Mouse (Mus musculus): Measurements from ENCODE around the gene Ctsf.
"Not testable (repeated sequence)": the region's sequence is repeated elsewhere in the genome, so short reads cannot be mapped to it uniquely, and the experiment has no call there.

Ctsf gene

DNA sequence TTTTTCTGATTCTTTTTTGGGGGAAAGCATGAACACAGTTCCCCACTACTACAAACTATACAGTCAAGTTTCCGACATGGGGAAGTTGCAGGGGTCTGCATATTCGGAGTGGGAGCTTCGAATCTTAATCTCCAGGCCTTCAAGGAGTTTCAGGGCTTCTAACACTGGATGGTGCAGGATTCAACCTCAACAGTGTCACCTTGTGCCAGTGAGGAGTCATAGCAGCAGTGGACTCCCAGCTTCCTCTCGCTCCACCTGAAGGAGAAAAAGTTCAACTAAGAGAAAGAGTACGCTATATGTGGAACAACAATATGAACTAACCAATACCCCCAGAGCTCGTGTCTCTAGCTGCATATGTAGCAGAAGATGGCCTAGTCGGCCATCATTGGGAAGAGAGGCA lies 7.4 kb upstream of the Ctsf start:
- in situ Hi-C loops (cut with MboI; ENCODE audit: unreplicated experiment in 2 of 2), result loop anchor here in 1 of 2 experiments (10.0 kb wide), 1 partner anchor 213 kb away; no protein-coding TSS in a partner anchor

DNA sequence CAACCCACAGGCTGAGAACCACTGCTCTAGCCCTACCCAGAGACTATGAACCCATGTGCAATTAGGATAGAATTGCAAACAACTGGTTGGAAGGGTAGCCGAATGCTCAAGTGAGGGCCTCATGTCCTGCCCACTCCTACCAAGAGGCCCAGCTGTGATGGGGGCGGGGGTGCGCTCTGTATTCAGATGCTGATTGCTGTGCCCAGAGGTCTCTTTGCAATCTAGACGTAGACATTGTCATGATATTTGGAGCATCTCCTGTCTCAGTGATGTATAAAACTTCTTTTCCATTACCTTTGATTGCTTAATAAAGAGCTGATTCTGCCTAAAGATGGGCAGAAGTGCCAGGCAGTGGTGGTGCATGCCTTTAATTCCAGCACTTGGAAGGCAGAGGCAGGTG lies 5.1 kb upstream of the Ctsf start:
- in situ Hi-C loops (cut with MboI; ENCODE audit: unreplicated experiment in 2 of 2), result loop anchor here in 1 of 2 experiments (10.0 kb wide), 1 partner anchor 215 kb away; no protein-coding TSS in a partner anchor

DNA sequence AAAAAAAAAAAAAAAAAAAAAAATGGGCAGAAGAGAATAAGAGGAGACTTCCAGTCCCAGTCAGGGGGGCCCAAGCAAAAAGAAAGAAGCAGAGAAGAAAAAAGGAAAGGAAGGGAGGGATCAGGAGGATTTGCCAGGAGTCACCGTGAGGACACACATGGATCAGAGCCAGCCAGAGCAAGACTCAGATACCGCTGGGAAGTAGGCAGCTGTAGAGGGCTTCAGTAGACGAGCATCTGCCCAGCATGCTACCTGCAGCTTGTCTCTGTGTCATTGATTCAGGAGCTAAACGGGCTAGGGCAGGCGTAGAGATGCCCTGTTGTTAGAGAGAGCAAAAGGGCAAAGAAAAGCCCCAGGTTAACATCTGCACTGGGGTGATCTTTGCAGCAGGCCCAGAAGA lies 4.6 kb upstream of the Ctsf start:
- in situ Hi-C loops (cut with MboI; ENCODE audit: unreplicated experiment in 2 of 2), result no loop called here

DNA sequence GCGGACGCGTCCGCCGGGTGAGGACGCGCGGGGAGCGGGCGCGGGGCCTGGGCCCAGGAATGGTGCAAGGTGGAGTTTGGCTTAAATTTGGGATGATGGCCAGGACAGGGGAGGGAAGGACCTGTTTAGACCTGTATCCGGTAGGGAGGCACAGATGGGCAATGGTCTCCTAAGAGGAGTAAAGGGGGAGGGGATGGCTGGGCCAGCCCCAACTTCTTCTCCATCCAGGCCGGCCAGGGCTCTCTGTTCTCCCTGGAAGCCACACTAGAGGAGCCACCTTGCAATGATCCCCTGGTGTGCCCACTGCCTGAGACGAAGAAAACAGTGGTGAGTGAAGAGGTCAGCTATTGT lies 515 bp downstream of the Ctsf start:
- in situ Hi-C loops (cut with MboI; ENCODE audit: unreplicated experiment in 2 of 2), result no loop called here

GRCm38 (mm10) chr19:4855951-4856350 lies 1.0 kb downstream of the Ctsf start:
- in situ Hi-C loops (cut with MboI; ENCODE audit: unreplicated experiment in 2 of 2), result no loop called here

DNA sequence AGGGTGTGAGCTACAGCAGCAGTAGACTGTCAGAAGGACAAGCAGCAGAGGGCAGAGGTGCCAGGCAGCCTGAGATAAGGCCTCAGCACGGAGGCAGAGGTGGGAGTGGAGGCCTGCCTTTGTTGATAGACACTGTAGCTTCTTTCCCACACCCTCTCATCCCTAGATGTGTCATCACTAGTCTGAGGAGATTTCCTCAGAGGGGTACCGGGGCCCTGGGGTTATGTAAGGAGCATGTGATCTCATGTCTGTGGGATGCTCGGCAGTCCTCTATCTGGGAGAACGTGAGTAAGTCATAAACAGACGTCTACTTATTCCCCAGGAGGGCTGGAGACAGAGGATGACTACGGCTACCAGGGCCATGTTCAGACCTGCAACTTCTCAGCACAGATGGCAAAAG lies 4.2 kb downstream of the Ctsf start:
- in situ Hi-C loops (cut with MboI; ENCODE audit: unreplicated experiment in 2 of 2), result no loop called here

GRCm38 (mm10) chr19:4863048-4863447 lies 8.1 kb downstream of the Ctsf start:
- in situ Hi-C loops (cut with MboI; ENCODE audit: unreplicated experiment in 2 of 2), result no loop called here

DNA sequence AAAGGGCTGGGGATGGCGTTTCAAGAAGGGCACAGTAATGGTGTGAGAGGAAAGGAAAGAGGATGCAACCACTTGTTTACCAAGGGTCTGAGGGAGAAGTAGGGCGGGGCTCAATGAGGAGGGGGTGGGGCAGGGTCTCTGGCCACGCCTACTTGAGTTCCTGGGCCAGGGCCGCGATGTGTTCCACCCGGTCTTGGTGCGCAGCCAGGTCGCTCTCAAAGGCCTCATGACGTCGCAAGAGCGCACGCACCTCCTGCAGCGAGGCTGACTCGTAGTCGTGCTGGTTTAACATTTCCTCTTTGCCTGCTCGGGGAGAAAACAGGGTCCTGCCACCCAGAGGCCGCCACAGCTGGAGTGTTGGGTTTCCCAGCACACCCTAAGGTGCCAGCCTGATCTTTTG lies 10.2 kb downstream of the Ctsf start:
- in situ Hi-C loops (cut with MboI; ENCODE audit: unreplicated experiment in 2 of 2), result no loop called here

GRCm38 (mm10) chr19:4874613-4875012 lies 19.7 kb downstream of the Ctsf start:
- in situ Hi-C loops (cut with MboI; ENCODE audit: unreplicated experiment in 2 of 2), result not testable (repeated sequence)

DNA sequence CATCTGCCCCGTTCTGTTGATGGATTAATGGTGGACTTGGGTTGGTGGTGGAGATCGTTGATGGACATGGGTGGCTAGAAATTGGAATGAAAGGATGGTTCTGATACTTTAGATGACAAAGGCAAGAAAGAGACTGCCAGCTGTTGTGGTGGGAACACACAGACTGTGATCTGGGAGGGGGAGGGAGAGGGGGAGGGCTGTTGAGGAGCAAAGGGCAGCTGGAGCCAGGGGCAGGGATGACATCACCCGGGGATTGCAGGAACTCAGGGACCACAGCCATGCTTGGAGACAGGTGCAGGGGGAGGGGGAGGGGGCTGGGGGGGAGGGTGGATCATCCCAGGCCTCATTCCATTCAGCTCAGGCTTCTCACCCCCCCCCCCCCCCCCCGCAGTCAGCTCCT lies 21.3 kb downstream of the Ctsf start:
- in situ Hi-C loops (cut with MboI; ENCODE audit: unreplicated experiment in 2 of 2), result no loop called here

- in situ Hi-C loops (cut with MboI; ENCODE audit: unreplicated experiment in 2 of 2), result no loop called here
Observed at GRCm38 (mm10) chr19:4876755-4877154, 21.8 kb downstream of the Ctsf start.

GRCm38 (mm10) chr19:4877785-4878184 lies 22.9 kb downstream of the Ctsf start, which contains the start of gene Actn3:
Gene Actn3, minus strand, starts transcription at chr19:4877909.
- in situ Hi-C loops (cut with MboI; ENCODE audit: unreplicated experiment in 2 of 2), result no loop called here

- in situ Hi-C loops (cut with MboI; ENCODE audit: unreplicated experiment in 2 of 2), result no loop called here
Observed at GRCm38 (mm10) chr19:4878405-4879323, 23.7 kb downstream of the Ctsf start, which contains the start of gene Zdhhc24. Gene Zdhhc24, plus strand, starts transcription at chr19:4878668.

DNA sequence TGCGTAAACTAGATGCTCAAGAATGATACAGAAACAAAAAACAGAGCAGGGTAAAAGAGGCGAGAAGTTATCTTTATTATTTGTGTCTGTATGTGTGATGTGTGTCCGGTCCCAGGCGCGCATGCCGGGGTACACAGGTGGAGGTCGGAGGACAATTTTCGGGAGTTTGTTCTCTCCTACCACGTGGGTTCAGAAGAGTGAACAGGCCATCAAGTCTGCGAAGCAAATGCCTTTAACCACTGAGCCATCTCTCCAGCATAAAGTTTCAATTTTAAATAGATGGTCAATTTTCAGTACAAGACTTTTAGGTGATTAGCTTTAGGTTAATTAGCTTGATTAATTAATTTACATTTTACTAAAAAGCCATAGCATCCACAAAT lies 24.4 kb downstream of the Ctsf start:
- in situ Hi-C loops (cut with MboI; ENCODE audit: unreplicated experiment in 2 of 2), result no loop called here

DNA sequence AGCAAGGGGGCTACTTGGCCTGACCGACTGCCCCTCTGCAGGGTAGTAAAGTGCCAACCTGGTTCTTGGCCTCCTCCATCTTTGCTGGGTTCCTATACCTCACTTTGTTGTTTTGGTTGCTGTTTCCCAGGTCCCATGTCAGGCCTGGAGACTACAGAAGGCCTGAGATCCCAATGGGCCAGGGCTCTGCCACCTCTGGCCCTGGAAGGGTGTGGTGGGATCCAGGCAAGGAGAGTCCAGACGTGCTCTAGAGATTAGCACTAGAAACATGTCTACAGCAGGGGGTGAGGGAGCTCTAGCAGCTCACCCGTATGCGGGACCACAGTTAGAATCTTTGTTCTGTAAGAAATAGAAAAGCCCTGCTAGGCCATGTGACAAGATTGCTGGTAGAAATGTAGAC lies 29.0 kb downstream of the Ctsf start:
- in situ Hi-C loops (cut with MboI; ENCODE audit: unreplicated experiment in 2 of 2), result no loop called here

DNA sequence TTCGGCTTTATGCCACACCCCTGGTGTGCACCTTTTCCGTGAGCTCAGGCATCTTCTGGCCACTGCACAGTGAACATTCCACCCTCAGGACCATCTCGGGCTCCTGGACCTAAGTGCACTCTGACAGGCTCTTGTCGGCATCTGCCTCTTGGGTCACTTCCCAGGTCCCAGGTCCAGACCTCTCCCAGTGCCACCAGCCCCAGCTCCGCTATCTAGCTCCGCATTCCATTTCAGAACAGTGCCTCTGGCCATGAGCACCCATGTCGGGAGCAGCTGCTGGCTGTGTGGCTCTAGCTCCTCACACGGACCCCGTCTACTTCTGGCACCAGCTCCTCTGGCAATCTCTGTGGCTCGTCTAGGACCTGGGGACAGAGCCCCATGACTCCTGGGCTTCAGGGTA lies 34.9 kb downstream of the Ctsf start:
- in situ Hi-C loops (cut with MboI; ENCODE audit: unreplicated experiment in 2 of 2), result no loop called here

- in situ Hi-C loops (cut with MboI; ENCODE audit: unreplicated experiment in 2 of 2), result no loop called here
Observed at GRCm38 (mm10) chr19:4891798-4892197, 36.9 kb downstream of the Ctsf start.

DNA sequence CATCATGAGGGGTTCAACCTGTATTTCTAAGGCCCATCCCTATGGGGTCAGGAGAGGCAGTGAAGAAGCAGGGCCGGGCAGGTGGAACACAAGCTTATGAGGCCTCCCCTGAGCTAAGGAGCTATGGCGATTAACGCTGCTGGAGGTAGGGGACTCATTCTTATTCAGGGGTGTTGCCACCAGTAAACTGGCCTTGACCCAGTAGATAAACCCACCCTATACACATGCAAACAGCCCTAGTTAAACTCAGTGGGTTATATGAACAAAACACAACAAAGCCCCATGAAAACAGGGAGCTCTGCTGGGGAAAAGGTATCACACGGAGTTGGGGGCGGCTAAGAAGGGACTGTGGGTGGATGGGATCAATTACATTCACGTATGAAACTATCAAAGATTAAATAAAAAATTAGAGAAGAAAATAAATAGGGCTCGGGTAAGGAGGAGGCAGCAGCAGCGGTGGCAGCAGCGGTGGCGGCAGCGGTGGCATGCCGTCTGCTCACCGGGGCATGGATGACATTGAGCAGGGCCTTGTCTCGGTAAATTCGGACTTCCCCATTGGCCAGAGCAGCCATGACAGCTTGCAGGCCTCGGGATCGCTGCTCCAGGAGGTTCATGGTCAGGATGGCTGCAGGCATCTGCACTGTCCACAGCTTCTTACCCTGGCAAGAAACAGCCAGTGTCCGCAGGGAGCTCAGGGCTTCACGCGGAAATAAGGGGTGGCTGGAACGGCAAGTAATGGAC lies 42.0 kb downstream of the Ctsf start:
- in situ Hi-C loops (cut with MboI; ENCODE audit: unreplicated experiment in 2 of 2), result no loop called here

- in situ Hi-C loops (cut with MboI; ENCODE audit: unreplicated experiment in 2 of 2), result no loop called here
Observed at GRCm38 (mm10) chr19:4898972-4899371, 44.0 kb downstream of the Ctsf start.

GRCm38 (mm10) chr19:4899888-4900287 lies 45.0 kb downstream of the Ctsf start:
- in situ Hi-C loops (cut with MboI; ENCODE audit: unreplicated experiment in 2 of 2), result no loop called here

- in situ Hi-C loops (cut with MboI; ENCODE audit: unreplicated experiment in 2 of 2), result loop anchor here in 1 of 2 experiments (5.0 kb wide), 1 partner anchor 149 kb away; the partner anchor contains the start of gene Rbm4b
Observed at GRCm38 (mm10) chr19:4905979-4906794, 51.3 kb downstream of the Ctsf start, which contains the start of gene Bbs1. Gene Bbs1, minus strand, starts transcription at chr19:4906628.
